Mouse (Mus musculus) limb, embryonic 14.5 days (tissue): ENCODE measurements at regions not wholly inside any gene's neighbourhood (a gene's known extent, or its start where the extent isn't known, plus 50 kb on each side); places are given as distances from the start of the nearest gene placed in this dataset.

Experiments used
- ATAC-seq: fragments of 200-750 bp; cut with Nextera tagmentation; 2 replicates; pipeline ENCODE4 v1.8.0; 2017; ENCODE audit warnings: low read depth, moderate number of reproducible peaks, moderate TSS enrichment; ENCODE audit not compliant: low FRiP score
- DNase-seq: peaks from one replicate; pipeline ENCODE4 v3.0.0-alpha.2; 2015; ENCODE audit warnings: low spot score
- H3K27ac ChIP-seq: fragments of 300-500 bp; sonication (generic); replicated peaks from 2 replicates; pipeline ENCODE4 v1.5.1; 2014; ENCODE audit warnings: low read depth, mild to moderate bottlenecking, low read length, moderate library complexity, mixed read lengths
- H3K27me3 ChIP-seq: fragments of 300-500 bp; sonication (generic); 2 replicates; pipeline ENCODE4 v1.6.1; 2014; ENCODE audit warnings: low read length, mixed read lengths; ENCODE audit not compliant: control insufficient read depth, insufficient read depth
- H3K36me3 ChIP-seq: fragments of 300-500 bp; sonication (generic); 2 replicates; pipeline ENCODE4 v1.6.1; 2014; ENCODE audit warnings: mild to moderate bottlenecking, low read length, moderate library complexity, mixed read lengths; ENCODE audit not compliant: control insufficient read depth, insufficient read depth
- H3K4me1 ChIP-seq: fragments of 300-500 bp; sonication (generic); 2 replicates; pipeline ENCODE4 v1.6.1; 2014; ENCODE audit warnings: antibody characterized with exemption, low read length, mixed read lengths; ENCODE audit not compliant: control insufficient read depth, insufficient read depth
- H3K4me2 ChIP-seq: fragments of 300-500 bp; sonication (generic); replicated peaks from 2 replicates; pipeline ENCODE4 v1.6.1; 2014; ENCODE audit warnings: low read depth, mild to moderate bottlenecking, low read length, moderate library complexity; ENCODE audit not compliant: severe bottlenecking
- H3K4me3 ChIP-seq: fragments of 300-500 bp; sonication (generic); replicated peaks from 2 replicates; pipeline ENCODE4 v1.5.1; 2014; ENCODE audit warnings: low read length
- H3K9ac ChIP-seq: fragments of 300-500 bp; sonication (generic); 2 replicates; pipeline ENCODE4 v1.6.1; 2014; ENCODE audit warnings: mild to moderate bottlenecking, low read depth, low read length, moderate library complexity; ENCODE audit not compliant: severe bottlenecking
- H3K9me3 ChIP-seq: fragments of 300-500 bp; sonication (generic); 2 replicates; pipeline ENCODE4 v1.6.1; 2016; ENCODE audit warnings: low read length; ENCODE audit not compliant: control insufficient read depth
- POLR2A ChIP-seq: fragments of 200-500 bp; IDR thresholded peaks from 2 replicates; pipeline ENCODE4 v1.8.0; 2012; ENCODE audit warnings: inconsistent platforms, mild to moderate bottlenecking, moderate library complexity, borderline replicate concordance; ENCODE audit not compliant: insufficient read depth, insufficient read length; ENCODE audit errors: extremely low read depth
- WGBS: fragments of 180-500 bp; shearing (Covaris S2); extraction: QIAGEN DNeasy Blood & Tissue Kit; methylation state at CpG from one replicate; pipeline ENCODE4 v1.1.7; 2014; 5-methylcytosine and 5-hydroxymethylcytosine counted together

DNA sequence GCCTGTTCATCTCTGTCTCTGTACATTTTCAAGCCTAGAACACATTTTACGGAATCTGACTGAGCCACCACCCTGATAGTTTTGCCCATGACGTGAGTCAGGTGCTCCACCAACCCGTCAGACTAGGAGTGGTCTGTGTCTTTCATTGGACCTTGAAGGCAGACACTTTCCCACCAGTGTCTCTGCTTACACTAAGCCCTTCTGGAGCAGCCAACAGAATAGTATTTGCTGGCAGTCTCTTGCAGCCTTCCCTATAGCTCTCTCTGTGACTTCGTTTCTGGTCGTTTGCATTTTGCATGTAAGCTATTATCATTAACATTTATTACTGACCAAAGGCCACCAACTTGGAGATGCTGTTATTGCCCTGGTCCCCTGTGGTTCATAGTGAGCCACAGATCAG lies 196.3 kb downstream of the Cd47 start:
- H3K27me3 ChIP-seq: no peaks in the 10 kb centered on the region
- H3K4me3 ChIP-seq: no peak overlapping the region
- TF ChIP-seq POLR2A: no peak
- H3K4me1 ChIP-seq: 0 out of 2 replicates have a peak, but pooled peaks cover 5% of the 10 kb centered on the region
- no peak overlapping the region for H3K9ac ChIP-seq
- WGBS: 57% methylated on average over 5 of the region's 5 CpGs
- H3K9me3 ChIP-seq: no peaks in the 10 kb centered on the region
- no peak for DNase-seq
- H3K36me3 ChIP-seq: no peaks in the 10 kb centered on the region
- no peak overlapping the region for H3K4me2 ChIP-seq
- no peak for ATAC-seq
- H3K27ac ChIP-seq: no peak overlapping the region

- no peak overlapping the region for H3K27ac ChIP-seq
- H3K9me3 ChIP-seq: no peaks in the 10 kb centered on the region
- H3K4me3 ChIP-seq: no peak overlapping the region
- peak; percentile 72 for DNase-seq
- H3K4me1 ChIP-seq: 0 out of 2 replicates have a peak, but pooled peaks cover 5% of the 10 kb centered on the region
- 74% methylated on average over 7 of the region's 7 CpGs for WGBS
- no peak for TF ChIP-seq POLR2A
- ATAC-seq: 0 out of 2 replicates have a peak, but pooled peaks have one; percentile 50
- H3K4me2 ChIP-seq: no peak overlapping the region
- H3K27me3 ChIP-seq: no peaks in the 10 kb centered on the region
- no peak overlapping the region for H3K9ac ChIP-seq
- no peaks in the 10 kb centered on the region for H3K36me3 ChIP-seq
Observed at GRCm38 (mm10) chr16:49997040-49997439, 196.7 kb downstream of the Cd47 start.

GRCm38 (mm10) chr16:50000805-50001204 lies 200.5 kb downstream of the Cd47 start:
- ATAC-seq (no peak), DNase-seq (no peak)
- H3K4me3 ChIP-seq: no peak overlapping the region
- no peak for TF ChIP-seq POLR2A
- no peak overlapping the region for H3K4me2 ChIP-seq
- H3K9ac ChIP-seq: no peak overlapping the region
- H3K9me3 ChIP-seq: no peaks in the 10 kb centered on the region
- 53% methylated on average over 4 of the region's 4 CpGs for WGBS
- no peaks in the 10 kb centered on the region for H3K36me3 ChIP-seq
- H3K27me3 ChIP-seq: no peaks in the 10 kb centered on the region
- 0 out of 2 replicates have a peak, but pooled peaks cover 5% of the 10 kb centered on the region for H3K4me1 ChIP-seq
- no peak overlapping the region for H3K27ac ChIP-seq

GRCm38 (mm10) chr16:50001662-50002455 lies 201.5 kb downstream of the Cd47 start:
- ATAC-seq (no peak), DNase-seq (no peak)
- H3K4me3 ChIP-seq: no peak overlapping the region
- H3K27me3 ChIP-seq: no peaks in the 10 kb centered on the region
- H3K27ac ChIP-seq: no peak overlapping the region
- 0 out of 2 replicates have a peak, but pooled peaks cover 1% of the 10 kb centered on the region for H3K4me1 ChIP-seq
- H3K36me3 ChIP-seq: no peaks in the 10 kb centered on the region
- no peak for TF ChIP-seq POLR2A
- WGBS: 59% methylated on average over 3 of the region's 3 CpGs
- no peak overlapping the region for H3K9ac ChIP-seq
- no peak overlapping the region for H3K4me2 ChIP-seq
- H3K9me3 ChIP-seq: no peaks in the 10 kb centered on the region

DNA sequence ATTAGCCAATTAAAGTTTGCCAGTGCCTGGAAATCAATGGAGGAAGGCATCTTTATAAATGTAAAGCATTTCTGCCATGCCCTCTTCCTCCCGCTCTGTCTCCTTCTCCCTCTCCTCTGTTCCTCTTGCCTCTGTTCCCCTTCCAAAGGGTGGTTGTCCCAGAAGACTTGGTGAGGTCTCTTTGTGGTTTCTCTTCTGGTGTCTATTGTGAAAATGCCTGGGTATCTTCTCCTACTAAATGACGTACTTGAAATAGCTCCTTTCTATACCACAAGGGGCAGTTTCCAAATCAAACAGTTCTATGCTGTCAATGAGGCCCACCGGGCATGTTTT lies 202.1 kb downstream of the Cd47 start:
- H3K27ac ChIP-seq: no peak overlapping the region
- no peak overlapping the region for H3K4me3 ChIP-seq
- H3K36me3 ChIP-seq: no peaks in the 10 kb centered on the region
- no peaks in the 10 kb centered on the region for H3K4me1 ChIP-seq
- DNase-seq (no peak), ATAC-seq (no peak)
- H3K9ac ChIP-seq: no peak overlapping the region
- no peak overlapping the region for H3K4me2 ChIP-seq
- H3K27me3 ChIP-seq: no peaks in the 10 kb centered on the region
- no peak for TF ChIP-seq POLR2A
- WGBS: 91% methylated on average over 3 of the region's 3 CpGs
- no peaks in the 10 kb centered on the region for H3K9me3 ChIP-seq

GRCm38 (mm10) chr16:50009046-50009445 lies 208.7 kb downstream of the Cd47 start:
- no peak overlapping the region for H3K4me3 ChIP-seq
- WGBS: 91% methylated on average over 3 of the region's 3 CpGs
- no peak overlapping the region for H3K9ac ChIP-seq
- no peak overlapping the region for H3K27ac ChIP-seq
- DNase-seq (no peak), ATAC-seq (no peak)
- no peak overlapping the region for H3K4me2 ChIP-seq
- no peaks in the 10 kb centered on the region for H3K4me1 ChIP-seq
- no peak for TF ChIP-seq POLR2A
- no peaks in the 10 kb centered on the region for H3K27me3 ChIP-seq
- no peaks in the 10 kb centered on the region for H3K9me3 ChIP-seq
- H3K36me3 ChIP-seq: no peaks in the 10 kb centered on the region
